Mouse (Mus musculus): ENCODE results near the gene Gm11111. TPM values are rescaled to one million over a fixed set of nuclear protein-coding genes. Genes with fewer than 3 reads are reported as not detected.

Gm11111 gene
- polyA plus RNA-seq, 1 experiment from 2014 or later, result not detected

Other genes starting within 250 kb of the Gm11111 start
- 0.71 and 0.73 TPM in 2 replicates for gene Cfap299, start 223.4 kb upstream of the Gm11111 start, polyA plus RNA-seq (2016; fragmentation: Nextera tagmentation; extraction: Ambion mirVana)

Data from midbrain, embryonic 12.5 days (tissue).